Mouse (Mus musculus) heart, postnatal 0 days (tissue): ENCODE measurements around the gene Rasgrf1. TPM values are rescaled to one million over a fixed set of nuclear protein-coding genes. Genes with fewer than 3 reads are reported as not detected.

Source experiments
- ATAC-seq: fragments of 200-750 bp; cut with Nextera tagmentation; 2 replicates; pipeline ENCODE4 v1.8.0; 2017; ENCODE audit warnings: low read depth, moderate number of reproducible peaks, moderate library complexity; ENCODE audit not compliant: insufficient read depth
- DNase-seq: peaks from one replicate; pipeline ENCODE4 v3.0.0-alpha.2; 2016; ENCODE audit warnings: low spot score
- H3K27ac ChIP-seq: fragments of 300-500 bp; sonication (generic); 2 replicates; pipeline ENCODE4 v1.5.1; 2014; ENCODE audit warnings: low read depth, mild to moderate bottlenecking
- H3K27me3 ChIP-seq: fragments of 300-500 bp; sonication (generic); 2 replicates; pipeline ENCODE4 v1.6.1; 2014; ENCODE audit warnings: low read length, mixed read lengths; ENCODE audit not compliant: control insufficient read depth, insufficient read depth
- H3K36me3 ChIP-seq: fragments of 300-500 bp; sonication (generic); replicated peaks from 2 replicates; pipeline ENCODE4 v1.6.1; 2014; ENCODE audit warnings: low read length, mixed read lengths; ENCODE audit not compliant: control insufficient read depth, insufficient read depth
- H3K4me1 ChIP-seq: fragments of 300-500 bp; sonication (generic); 2 replicates; pipeline ENCODE4 v1.6.1; 2014; ENCODE audit warnings: antibody characterized with exemption; ENCODE audit not compliant: control insufficient read depth, insufficient read depth
- H3K4me2 ChIP-seq: fragments of 300-500 bp; sonication (generic); 2 replicates; pipeline ENCODE4 v1.6.1; 2014; ENCODE audit warnings: low read depth, mild to moderate bottlenecking, low read length, moderate library complexity
- H3K4me3 ChIP-seq: fragments of 300-500 bp; sonication (generic); 2 replicates; pipeline ENCODE4 v1.5.1; 2014; ENCODE audit warnings: low read depth, low read length
- H3K9ac ChIP-seq: fragments of 300-500 bp; sonication (generic); replicated peaks from 2 replicates; pipeline ENCODE4 v1.6.1; 2014; ENCODE audit warnings: low read depth, low read length, mixed read lengths
- H3K9me3 ChIP-seq: fragments of 300-500 bp; sonication (generic); replicated peaks from 2 replicates; pipeline ENCODE4 v1.6.1; 2016; ENCODE audit warnings: low read length; ENCODE audit not compliant: control insufficient read depth
- CTCF ChIP-seq: IDR thresholded peaks from 2 replicates; pipeline ENCODE4 v1.5.1; 2016; ENCODE audit warnings: antibody characterized with exemption, control low read depth, low read depth
- EP300 ChIP-seq: IDR thresholded peaks from 2 replicates; pipeline ENCODE4 v1.6.1; 2016; ENCODE audit warnings: antibody characterized with exemption, low read depth
- WGBS: fragments of 180-500 bp; shearing (Covaris S2); extraction: QIAGEN DNeasy Blood & Tissue Kit; methylation state at CpG from one replicate; pipeline ENCODE4 v1.1.7; 2014; 5-methylcytosine and 5-hydroxymethylcytosine counted together
- polyA plus RNA-seq: library from polyadenylated mRNA; unstranded; fragments of >200 nt; fragmentation: Nextera tagmentation; extraction: Ambion mirVana; gene quantifications from 2 replicates; pipeline ENCODE4 v1.2.1, GENCODE M21; 2015
- total RNA-seq: library from RNA; depleted of rRNA; stranded (reverse); fragments of >200 nt; gene quantifications from 2 replicates; pipeline ENCODE4 v1.2.3, GENCODE M21; 2014; ENCODE audit warnings: low replicate concordance; rRNA removed

Rasgrf1 gene
- total RNA-seq (not detected in 2 replicates), polyA plus RNA-seq (not detected in 2 replicates)

DNA sequence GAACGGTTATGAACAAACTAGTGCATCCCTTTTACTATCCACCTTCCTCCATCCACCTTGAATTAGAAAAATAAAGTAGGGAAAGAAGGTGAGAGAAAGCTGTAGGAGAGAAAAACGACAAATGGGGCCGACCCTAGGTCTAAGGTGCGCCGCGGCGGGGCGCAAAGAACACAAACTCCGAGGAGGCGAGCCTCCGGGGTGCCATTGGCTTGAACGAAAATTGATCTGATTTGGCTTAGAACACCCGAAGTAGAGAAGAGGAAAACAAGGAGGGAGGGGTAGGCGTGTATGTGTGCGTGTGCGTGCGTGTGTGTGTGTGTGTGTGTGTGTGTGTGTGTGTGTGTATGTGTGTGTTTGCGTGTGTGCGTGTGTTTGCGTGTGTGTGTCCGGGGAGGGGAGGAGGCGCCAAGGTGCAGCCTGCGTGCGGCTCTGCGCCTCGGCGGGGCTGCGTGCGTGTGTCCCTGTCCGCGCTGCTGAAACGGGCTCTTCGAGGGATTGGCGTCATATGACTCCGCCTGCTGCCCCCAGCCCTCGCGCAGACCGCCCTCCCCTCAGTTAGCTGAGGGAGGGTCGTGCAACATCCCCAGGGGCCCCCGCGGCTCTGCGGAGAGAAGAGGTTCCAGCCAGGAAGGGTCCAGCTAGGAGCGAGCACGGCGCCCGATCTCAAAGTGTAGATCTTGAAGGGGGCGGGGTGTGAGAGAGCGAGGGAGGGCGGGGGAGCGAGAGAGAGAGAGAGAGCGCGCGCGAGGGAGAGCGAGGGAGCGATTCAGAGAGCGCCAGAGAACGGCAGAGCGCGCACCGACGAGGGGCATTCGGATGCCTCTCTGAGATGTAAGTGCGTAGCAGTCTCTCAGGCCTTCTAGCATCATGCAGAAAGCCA lies at the start of gene Rasgrf1:
Gene Rasgrf1, plus strand, starts transcription at position 778 of the 880 bp plus-strand sequence.
- H3K27me3 ChIP-seq: peaks cover 83% of the 10 kb centered on the region

DNA sequence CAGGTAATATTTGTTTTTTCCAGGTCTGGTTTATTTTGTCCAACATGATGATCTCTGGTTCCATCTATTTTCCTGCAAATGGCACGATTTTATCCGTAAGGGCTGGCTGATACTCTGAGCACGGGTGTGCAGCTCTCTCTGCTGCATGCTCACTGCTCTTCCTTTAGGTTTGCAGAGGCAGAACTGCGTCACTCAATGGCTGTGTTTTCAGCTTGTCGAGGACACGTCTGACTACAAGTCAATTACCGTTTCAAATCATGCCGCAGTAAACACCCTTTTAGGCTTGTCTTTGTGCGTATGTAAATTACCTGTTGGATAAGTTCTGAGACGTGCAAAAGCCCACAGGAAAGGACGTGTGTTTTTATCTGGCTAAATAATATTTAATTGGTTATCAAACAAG lies 49.6 kb upstream of the Rasgrf1 start:
- no peak for ATAC-seq
- Histone ChIP-seq H3K9me3 (no peaks in the 10 kb centered on the region), H3K4me3 (no peak overlapping the region), H3K36me3 (no peaks in the 10 kb centered on the region), H3K27me3 (no peaks in the 10 kb centered on the region), H3K4me2 (no peak overlapping the region), H3K27ac (no peak overlapping the region), H3K4me1 (no peaks in the 10 kb centered on the region), H3K9ac (no peak overlapping the region)
- TF ChIP-seq EP300 (no peak), CTCF (no peak)
- 66% methylated on average over 11 of the region's 11 CpGs for WGBS
- DNase-seq: no peak

More for the DNA sequence above, at the start of gene Rasgrf1:
- DNase-seq (no peak), ATAC-seq (peak; percentile 49; the same call in 1 of the 2 replicates)
- Histone ChIP-seq H3K4me3 (peak within 1 kb of the TSS; percentile 44), H3K9me3 (no peaks in the 10 kb centered on the region), H3K9ac (no peak within 1 kb of the TSS), H3K27ac (no peak within 1 kb of the TSS), H3K36me3 (no peaks in the 10 kb centered on the region), H3K4me1 (peaks cover 6% of the 10 kb centered on the region), H3K4me2 (peak within 1 kb of the TSS; percentile 67)
- WGBS: under 1% methylated on average over 45 of the region's 64 CpGs
- TF ChIP-seq EP300: no peak
- no peak for TF ChIP-seq CTCF

DNA sequence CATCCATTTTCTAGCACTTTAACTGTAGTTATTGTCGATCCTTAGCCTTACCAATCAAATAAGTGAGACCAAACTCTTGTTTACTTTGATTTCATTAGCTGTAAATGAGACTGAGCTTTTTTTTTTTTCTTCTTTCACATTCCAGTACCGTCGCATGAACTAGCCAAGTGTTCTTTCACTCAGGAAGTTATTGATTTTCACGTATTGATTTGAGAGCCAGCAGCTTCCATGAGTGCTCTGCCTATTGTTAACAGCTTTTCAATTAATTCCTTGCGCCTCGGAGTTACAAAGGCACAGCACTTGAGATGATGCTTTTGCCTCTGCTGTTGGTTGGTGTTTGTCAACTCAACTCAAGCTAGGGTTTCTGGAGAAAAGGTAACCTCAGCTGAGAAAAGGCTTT lies 49.1 kb upstream of the Rasgrf1 start:
- Histone ChIP-seq H3K9me3 (no peaks in the 10 kb centered on the region), H3K36me3 (no peaks in the 10 kb centered on the region), H3K27ac (no peak overlapping the region), H3K4me1 (no peaks in the 10 kb centered on the region), H3K4me3 (no peak overlapping the region), H3K9ac (no peak overlapping the region), H3K27me3 (no peaks in the 10 kb centered on the region), H3K4me2 (no peak overlapping the region)
- DNase-seq: no peak
- no peak for TF ChIP-seq EP300
- TF ChIP-seq CTCF: no peak
- ATAC-seq: no peak
- 66% methylated on average over 6 of the region's 6 CpGs for WGBS

DNA sequence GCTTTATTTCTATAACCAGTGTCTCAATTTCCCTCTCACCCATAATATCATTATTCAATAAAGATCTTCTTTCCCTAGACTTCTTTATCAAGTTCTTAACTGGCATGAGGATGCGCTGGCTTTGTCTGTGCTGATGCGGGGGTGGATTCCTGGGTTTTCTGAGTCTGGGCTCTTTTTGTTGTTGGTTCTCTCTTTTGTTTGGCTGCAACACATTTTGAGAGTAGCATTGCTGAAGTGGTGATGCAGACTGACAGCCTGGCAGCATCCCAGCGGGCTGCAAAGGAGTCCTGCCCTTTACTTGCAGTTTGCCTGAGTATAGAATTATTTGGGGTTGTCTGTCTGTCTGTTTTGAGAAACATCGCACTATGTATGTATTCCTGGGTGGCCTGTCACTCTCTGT lies 42.6 kb upstream of the Rasgrf1 start:
- H3K4me1 ChIP-seq: no peaks in the 10 kb centered on the region
- no peaks in the 10 kb centered on the region for H3K9me3 ChIP-seq
- DNase-seq (no peak), ATAC-seq (no peak)
- TF ChIP-seq EP300: no peak
- TF ChIP-seq CTCF: no peak
- H3K27me3 ChIP-seq: peaks cover 16% of the 10 kb centered on the region
- 48% methylated on average over 4 of the region's 4 CpGs for WGBS
- no peak overlapping the region for H3K4me2 ChIP-seq
- no peak overlapping the region for H3K4me3 ChIP-seq
- no peak overlapping the region for H3K9ac ChIP-seq
- H3K27ac ChIP-seq: no peak overlapping the region
- no peaks in the 10 kb centered on the region for H3K36me3 ChIP-seq

DNA sequence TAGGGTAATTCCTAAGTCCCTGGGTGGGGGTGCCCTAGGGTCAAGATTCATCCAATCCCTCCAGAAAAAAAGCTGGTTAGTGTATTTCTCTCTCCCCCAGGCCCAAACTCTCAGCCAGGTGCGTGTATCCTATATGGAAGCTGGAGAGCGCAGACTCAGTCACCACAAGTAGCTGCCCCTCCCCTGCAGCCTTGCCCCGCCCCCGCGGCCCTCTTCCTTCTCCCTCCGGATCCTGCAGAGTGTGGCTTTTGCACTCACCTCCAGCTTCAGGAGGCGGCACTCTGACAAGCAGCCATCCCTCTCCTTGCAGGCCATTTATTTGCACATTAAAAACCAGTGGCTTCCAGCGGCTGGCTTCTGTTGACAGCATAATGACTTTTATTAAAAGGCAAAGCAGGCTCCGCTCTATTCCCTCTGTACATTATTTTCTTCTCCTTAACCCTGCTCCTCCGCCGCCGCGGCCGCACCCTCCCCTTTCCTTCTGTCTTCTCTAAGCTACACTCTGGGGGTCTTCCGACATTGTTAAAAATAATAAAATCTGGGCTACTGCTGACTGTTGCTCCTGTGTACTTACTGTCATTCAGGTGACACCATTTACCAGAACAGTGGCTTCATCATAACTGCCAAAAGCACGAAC lies 41.5 kb upstream of the Rasgrf1 start:
- no peak for ATAC-seq
- TF ChIP-seq CTCF (no peak), EP300 (no peak)
- 6% methylated on average over 16 of the region's 16 CpGs for WGBS
- no peak overlapping the region for H3K27ac ChIP-seq
- H3K9me3 ChIP-seq: no peaks in the 10 kb centered on the region
- no peak for DNase-seq
- no peak overlapping the region for H3K9ac ChIP-seq
- H3K4me3 ChIP-seq: no peak overlapping the region
- no peaks in the 10 kb centered on the region for H3K36me3 ChIP-seq
- peaks cover 16% of the 10 kb centered on the region for H3K27me3 ChIP-seq
- peak overlapping the region; percentile 20; the same call in 1 of the 2 replicates for H3K4me2 ChIP-seq
- H3K4me1 ChIP-seq: no peaks in the 10 kb centered on the region
